Mouse (Mus musculus) MEL (cell line): ENCODE measurements at regions not wholly inside any gene's neighbourhood (a gene's known extent, or its start where the extent isn't known, plus 50 kb on each side); places are given as distances from the start of the nearest gene placed in this dataset.

Experiments used
- DNase-seq: peaks from one replicate; pipeline ENCODE4 v3.0.0; 2011; ENCODE audit warnings: low read depth, low spot score
- H3K27ac ChIP-seq: 2 replicates; pipeline ENCODE4 v1.5.1; 2012; ENCODE audit warnings: low read depth, mild to moderate bottlenecking, control low read depth, low read length, moderate library complexity; ENCODE audit not compliant: control insufficient read depth
- H3K27me3 ChIP-seq, 2 experiments: fragments of 150-350 bp in 1 of 2; sonication (generic) in 1 of 2; 2 replicates each; pipeline ENCODE4 v1.6.1; 2012; ENCODE audit warnings: low read length in 2 of 2, mild to moderate bottlenecking in 2 of 2, improper control_type of control experiment in 1 of 2, moderate library complexity in 1 of 2; ENCODE audit not compliant: insufficient read depth in 2 of 2, control insufficient read depth in 1 of 2
- H3K36me3 ChIP-seq, 2 experiments: 2 replicates each; pipeline ENCODE4 v1.6.1; 2012 to 2014; ENCODE audit warnings: low read length in 2 of 2, improper control_type of control experiment in 1 of 2, inconsistent platforms in 1 of 2, mild to moderate bottlenecking in 1 of 2; ENCODE audit not compliant: insufficient read depth in 2 of 2, control insufficient read depth in 1 of 2
- H3K4me1 ChIP-seq, 2 experiments: fragments of 150-350 bp in 1 of 2; sonication (generic) in 1 of 2; 2 replicates each; pipeline ENCODE4 v1.6.1; 2012; ENCODE audit warnings: low read length in 2 of 2, improper control_type of control experiment in 1 of 2, mild to moderate bottlenecking in 1 of 2; ENCODE audit not compliant: insufficient read depth in 2 of 2, control insufficient read depth in 1 of 2
- H3K4me3 ChIP-seq, 2 experiments: fragments of 150-350 bp in 1 of 2; sonication (generic) in 1 of 2; 2 replicates each; pipeline ENCODE4 v1.5.1; 2012; ENCODE audit warnings: low read depth in 2 of 2, low read length in 2 of 2, mild to moderate bottlenecking in 2 of 2, moderate library complexity in 2 of 2, control low read depth in 1 of 2, improper control_type of control experiment in 1 of 2; ENCODE audit not compliant: control insufficient read depth in 1 of 2, insufficient read depth in 1 of 2
- H3K79me2 ChIP-seq: 2 replicates; pipeline ENCODE4 v1.6.1; 2012; ENCODE audit warnings: mild to moderate bottlenecking, low read length, moderate library complexity; ENCODE audit not compliant: control insufficient read depth, poor library complexity, insufficient read depth
- H3K9ac ChIP-seq: 2 replicates; pipeline ENCODE4 v1.6.1; 2012; ENCODE audit warnings: low read depth, mild to moderate bottlenecking, control low read depth, low read length, moderate library complexity; ENCODE audit not compliant: control insufficient read depth, poor library complexity, severe bottlenecking
- H3K9me3 ChIP-seq: fragments of 150-350 bp; sonication (generic); replicated peaks from 2 replicates; pipeline ENCODE4 v1.6.1; 2012; ENCODE audit warnings: mild to moderate bottlenecking, low read length, improper control_type of control experiment, moderate library complexity; ENCODE audit not compliant: insufficient read depth
- CTCF ChIP-seq, 3 experiments: IDR thresholded peaks in 2 of 3; conservative IDR thresholded peaks in 1 of 3; 2 replicates each; pipeline ENCODE4 v1.5.1; 2011 to 2012; ENCODE audit warnings: low read length in 3 of 3, low read depth in 2 of 3, mild to moderate bottlenecking in 2 of 3, improper control_type of control experiment in 1 of 3, inconsistent platforms in 1 of 3, mixed read lengths in 1 of 3, moderate library complexity in 1 of 3; ENCODE audit not compliant: control insufficient read depth in 1 of 3, insufficient read depth in 1 of 3, poor library complexity in 1 of 3, severe bottlenecking in 1 of 3
- EP300 ChIP-seq, 2 experiments: IDR thresholded peaks; 2 replicates each; pipeline ENCODE4 v1.6.1; 2011; ENCODE audit warnings: improper control_type of control experiment in 2 of 2, low read length in 2 of 2, low read depth in 1 of 2, mild to moderate bottlenecking in 1 of 2
- ETS1 ChIP-seq: IDR thresholded peaks from 2 replicates; pipeline ENCODE4 v1.6.1; 2012; ENCODE audit warnings: low read depth, mild to moderate bottlenecking, inconsistent platforms, low read length, improper control_type of control experiment, moderate library complexity
- HCFC1 ChIP-seq: IDR thresholded peaks from 2 replicates; pipeline ENCODE4 v1.6.1; 2012; ENCODE audit warnings: low read depth, mild to moderate bottlenecking, inconsistent platforms, low read length, improper control_type of control experiment, moderate library complexity
- MAX ChIP-seq: IDR thresholded peaks from 2 replicates; pipeline ENCODE4 v1.6.1; 2011; ENCODE audit warnings: low read length, improper control_type of control experiment
- MAZ ChIP-seq: IDR thresholded peaks from 2 replicates; pipeline ENCODE4 v1.6.1; 2012; ENCODE audit warnings: low read depth, mild to moderate bottlenecking, inconsistent platforms, low read length, improper control_type of control experiment
- POLR2A ChIP-seq, 2 experiments: IDR thresholded peaks; 2 replicates each; pipeline ENCODE4 v1.6.1; 2011 to 2012; ENCODE audit warnings: low read length in 2 of 2, mild to moderate bottlenecking in 2 of 2, control low read depth in 1 of 2, improper control_type of control experiment in 1 of 2, low read depth in 1 of 2, moderate library complexity in 1 of 2; ENCODE audit not compliant: control insufficient read depth in 1 of 2, insufficient read depth in 1 of 2, poor library complexity in 1 of 2
- RAD21 ChIP-seq: IDR thresholded peaks from 2 replicates; pipeline ENCODE4 v1.6.1; 2011; ENCODE audit warnings: mild to moderate bottlenecking, low read depth, low read length, improper control_type of control experiment
- RCOR1 ChIP-seq: IDR thresholded peaks from 2 replicates; pipeline ENCODE4 v1.6.1; 2012; ENCODE audit warnings: low read depth, mild to moderate bottlenecking, inconsistent platforms, low read length, improper control_type of control experiment
- SIN3A ChIP-seq: IDR thresholded peaks from 2 replicates; pipeline ENCODE4 v1.6.1; 2012; ENCODE audit warnings: low read length, improper control_type of control experiment, inconsistent platforms
- SMC3 ChIP-seq: IDR thresholded peaks from 2 replicates; pipeline ENCODE4 v1.6.1; 2011; ENCODE audit warnings: low read depth, low read length, improper control_type of control experiment
- TAL1 ChIP-seq: IDR thresholded peaks from 2 replicates; pipeline ENCODE4 v1.6.1; 2012; ENCODE audit warnings: mild to moderate bottlenecking, inconsistent platforms, low read length, moderate library complexity, mixed read lengths
- TBP ChIP-seq: IDR thresholded peaks from 2 replicates; pipeline ENCODE4 v1.8.0; 2011; ENCODE audit warnings: low read depth, low read length, improper control_type of control experiment
- TCF12 ChIP-seq: IDR thresholded peaks from 2 replicates; pipeline ENCODE4 v1.6.1; 2014; ENCODE audit warnings: low read depth, mild to moderate bottlenecking, inconsistent platforms, low read length, improper control_type of control experiment, moderate library complexity
- USF2 ChIP-seq, 2 experiments: IDR thresholded peaks; 2 replicates each; pipeline ENCODE4 v1.6.1; 2011 to 2012; ENCODE audit warnings: improper control_type of control experiment in 2 of 2, low read length in 2 of 2, borderline replicate concordance in 1 of 2, inconsistent platforms in 1 of 2, low read depth in 1 of 2, mild to moderate bottlenecking in 1 of 2; ENCODE audit not compliant: insufficient read depth in 1 of 2
- ZKSCAN1 ChIP-seq: IDR thresholded peaks from 2 replicates; pipeline ENCODE4 v1.6.1; 2012; ENCODE audit warnings: low read depth, mild to moderate bottlenecking, inconsistent platforms, low read length, improper control_type of control experiment, moderate library complexity
- ZMIZ1 ChIP-seq: IDR thresholded peaks from 2 replicates; pipeline ENCODE4 v1.6.1; 2012; ENCODE audit warnings: low read depth, mild to moderate bottlenecking, inconsistent platforms, low read length, improper control_type of control experiment, moderate library complexity

- no peaks in the 10 kb centered on the region for H3K4me1 ChIP-seq
- TF ChIP-seq HCFC1 (no peak), MAZ (no peak)
- TF ChIP-seq, all 39 proteins: peak for 0
- H3K36me3 ChIP-seq, result no peaks in the 10 kb centered on the region
- no peaks in the 10 kb centered on the region for H3K9me3 ChIP-seq
- no peaks in the 10 kb centered on the region for H3K79me2 ChIP-seq
- no peak overlapping the region for H3K9ac ChIP-seq
- no peak overlapping the region for H3K27ac ChIP-seq
- no peaks in the 10 kb centered on the region for H3K27me3 ChIP-seq
- no peak overlapping the region for H3K4me3 ChIP-seq
- no peak for DNase-seq
These were observed 165.4 kb upstream of the Zfp618 start for GRCm38 (mm10) chr4:62799923-62800322.

- H3K27me3 ChIP-seq, result no peaks in the 10 kb centered on the region
- no peak for DNase-seq
- no peak overlapping the region for H3K4me3 ChIP-seq
- H3K27ac ChIP-seq, result no peak overlapping the region
- H3K9ac ChIP-seq, result no peak overlapping the region
- H3K79me2 ChIP-seq, result no peaks in the 10 kb centered on the region
- TF ChIP-seq RAD21 (no peak), TBP (no peak), POLR2A (IDR thresholded peaks at IDR 0.05; ENCODE audit: control insufficient read depth in 1 of 2, insufficient read depth in 1 of 2, low read depth in 1 of 2, low read length in 2 of 2, poor library complexity in 1 of 2) (no peak), RCOR1 (no peak), TCF12 (no peak), TAL1 (no peak), CTCF (IDR thresholded peaks at IDR 0.05 in 2 of 3, conservative IDR thresholded peaks at IDR 0.05 in 1 of 3; ENCODE audit: control insufficient read depth in 1 of 3, insufficient read depth in 1 of 3, low read depth in 2 of 3, low read length in 3 of 3, poor library complexity in 1 of 3, severe bottlenecking in 1 of 3) (no peak), SIN3A (no peak), MAZ (no peak), ZKSCAN1 (no peak), MAX (no peak), ZMIZ1 (no peak), ETS1 (no peak), SMC3 (no peak), EP300 (IDR thresholded peaks at IDR 0.05; ENCODE audit: low read depth in 1 of 2, low read length in 2 of 2) (no peak)
- H3K9me3 ChIP-seq, result no peaks in the 10 kb centered on the region
- peaks cover 0 to 4% of the 10 kb centered on the region in 2 experiments; a peak in 1 of 4 replicates for H3K4me1 ChIP-seq
- H3K36me3 ChIP-seq, result no peaks in the 10 kb centered on the region
These were observed 159.5 kb upstream of the Zfp618 start for GRCm38 (mm10) chr4:62805841-62806240.

DNA sequence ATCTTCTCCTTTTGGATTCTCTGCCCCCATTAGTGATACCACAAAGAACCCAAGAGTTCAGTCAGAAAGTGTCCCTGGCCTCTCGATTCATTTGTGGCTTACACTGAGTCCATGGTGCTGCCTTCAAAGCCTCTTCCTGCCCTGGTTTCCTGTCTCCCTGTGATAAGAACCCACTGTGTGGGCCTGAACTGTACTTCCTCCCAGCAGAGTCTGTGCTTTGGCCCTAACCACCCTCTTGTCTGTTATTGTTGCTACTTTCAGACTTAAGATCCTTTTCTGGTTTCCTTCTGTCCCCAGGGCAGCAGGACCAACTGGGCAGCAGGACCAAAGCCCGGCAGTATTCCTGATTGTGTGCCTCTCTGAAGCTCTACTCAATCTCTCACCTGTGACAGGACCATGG is 158.6 kb upstream of the Zfp618 start:
- no peak overlapping the region for H3K4me3 ChIP-seq
- peaks cover 0 to 4% of the 10 kb centered on the region in 2 experiments; a peak in 1 of 4 replicates for H3K4me1 ChIP-seq
- peak; percentile 27 for DNase-seq
- H3K79me2 ChIP-seq, result no peaks in the 10 kb centered on the region
- H3K27ac ChIP-seq, result peak overlapping the region; percentile 41
- no peaks in the 10 kb centered on the region for H3K36me3 ChIP-seq
- no peak for TF ChIP-seq USF2 (IDR thresholded peaks at IDR 0.05; ENCODE audit: borderline replicate concordance in 1 of 2, insufficient read depth in 1 of 2, low read depth in 1 of 2, low read length in 2 of 2)
- TF ChIP-seq TAL1, result peak; percentile 26; the same call in 1 of the 2 replicates
- 0 out of 4 replicates have a peak, but pooled peaks of 1 of the 2 experiments have one; percentile 20 for TF ChIP-seq EP300 (IDR thresholded peaks at IDR 0.05; ENCODE audit: low read depth in 1 of 2, low read length in 2 of 2)
- no peaks in the 10 kb centered on the region for H3K9me3 ChIP-seq
- H3K27me3 ChIP-seq, result no peaks in the 10 kb centered on the region
- H3K9ac ChIP-seq, result no peak overlapping the region
